9 mouse cellular contexts compared by ENCODE assay signal in genomic region chr6:88202921-88203690, GRCm38 (mm10). TPM values are rescaled to one million over a fixed set of nuclear protein-coding genes. Genes with fewer than 3 reads are reported as not detected.
DNase-seq lines count a peak whose midpoint lies in the region; ATAC-seq and TF ChIP-seq lines count a peak whose summit lies in the region.
"Had no signal": no experiment of that assay in that cellular context is flagged by ENCODE, and none has a peak within 500 bp of the region (broad histone marks: within the 10 kb centered on the region; RNA-seq: fewer than 3 reads in every experiment).

No protein-coding gene starts in this region.

- H3K4me3 ChIP-seq in CH12.LX (replicated peaks in 1 of 3; ENCODE audit: low read depth in 2 of 3, low read length in 2 of 3, poor library complexity in 1 of 3): no peak overlapping the region
- H3K4me3 ChIP-seq in heart, embryonic 15.5 days: 0 out of 2 replicates have a peak overlapping the region, but pooled peaks have one; percentile 16

- peaks cover 41% of the 10 kb centered on the region for H3K27me3 ChIP-seq in CH12.LX (replicated peaks)
- H3K27me3 ChIP-seq in heart, embryonic 15.5 days: peaks cover 95% of the 10 kb centered on the region

- no peaks in the 10 kb centered on the region for H3K36me3 ChIP-seq in CH12.LX (replicated peaks in 1 of 2; ENCODE audit: control insufficient read depth in 1 of 2, insufficient read depth in 1 of 2, low read length in 1 of 2)
- no peaks in the 10 kb centered on the region for H3K36me3 ChIP-seq in heart, embryonic 15.5 days

- H3K4me2 ChIP-seq in CH12.LX (ENCODE audit: insufficient read depth, low read depth, poor library complexity, severe bottlenecking): peak overlapping the region; percentile 64
- H3K4me2 ChIP-seq in heart, embryonic 15.5 days: peak overlapping the region; percentile 83

- TF ChIP-seq CTCF in CH12.LX (conservative IDR thresholded peaks at IDR 0.05 in 1 of 2, IDR thresholded peaks at IDR 0.05 in 1 of 2; ENCODE audit: low read depth in 2 of 2, low read length in 2 of 2): 0 out of 4 replicates have a peak, but pooled peaks of 1 of the 2 experiments have one; percentile 9

- DNase-seq in CH12.LX (ENCODE audit: extremely low read depth): peak; percentile 21
- peak; percentile 85 for DNase-seq in c-Kit-positive CD71-negative TER-119-negative erythroid progenitor cells, embryonic 14.5 days (ENCODE audit: low read depth)
- peak; percentile 81 for DNase-seq in kidney, postnatal 14 days
- DNase-seq in lung, postnatal 4 days: peak; percentile 60 to 70
- DNase-seq in adipocyte (ENCODE audit: low spot score): no peak
- no peak for DNase-seq in layer of hippocampus, postnatal 25 days (ENCODE audit: extremely low spot score in 1 of 2, low spot score in 1 of 2)
- no peak for DNase-seq in left cerebral cortex, adult 11 months (ENCODE audit: low spot score)

- peaks cover 7% of the 10 kb centered on the region for H3K9me3 ChIP-seq in CH12.LX (replicated peaks; ENCODE audit: low read length)
- H3K9me3 ChIP-seq in heart, embryonic 15.5 days (replicated peaks): no peaks in the 10 kb centered on the region

- no peak overlapping the region for H3K9ac ChIP-seq in CH12.LX (ENCODE audit: insufficient read depth, low read depth)
- H3K9ac ChIP-seq in heart, embryonic 15.5 days: no peak overlapping the region

- H3K4me1 ChIP-seq in CH12.LX (ENCODE audit: control insufficient read depth in 1 of 2, insufficient read depth in 2 of 2): peaks cover 0 to 17% of the 10 kb centered on the region in 2 experiments; a peak in 3 of 4 replicates
- H3K4me1 ChIP-seq in heart, embryonic 15.5 days (replicated peaks): peaks cover 34% of the 10 kb centered on the region

- in situ Hi-C loops in CH12.LX (cut with MboI; ENCODE audit: low pct_ligation_motif_present, low pct_unique_long_range_greater_than_20kb, low sequenced_read_pairs): no loop called here

- dilution Hi-C loops in CH12.LX (cut with MboI; ENCODE audit: extremely low pct_ligation_motif_present, extremely low pct_unique_long_range_greater_than_20kb, low sequenced_read_pairs): no loop called here

- no peaks in the 10 kb centered on the region for H3K79me2 ChIP-seq in CH12.LX (replicated peaks; ENCODE audit: control insufficient read depth, extremely low read depth, insufficient read depth, poor library complexity, severe bottlenecking)

- no peak overlapping the region for H3K27ac ChIP-seq in CH12.LX (ENCODE audit: insufficient read depth, low read depth)
- peak overlapping the region; percentile 81 for H3K27ac ChIP-seq in heart, embryonic 15.5 days

- TF ChIP-seq POLR2A in CH12.LX (IDR thresholded peaks at IDR 0.05; ENCODE audit: low read depth, low read length): no peak

- peak; percentile 71 for ATAC-seq in heart, embryonic 15.5 days (replicated peaks; ENCODE audit: insufficient number of reproducible peaks, insufficient read depth, low FRiP score, low read depth)

- no peak; the same call in 1 of the 2 replicates for TF ChIP-seq RAD21 in CH12.LX (IDR thresholded peaks at IDR 0.05; ENCODE audit: low read depth, low read length)

- 3% methylated on average over 24 of the region's 24 CpGs for WGBS in heart, embryonic 15.5 days

- no peak for TF ChIP-seq EP300 in CH12.LX (IDR thresholded peaks at IDR 0.05; ENCODE audit: low read length)

TF ChIP-seq in CH12.LX, 34 proteins besides CTCF, POLR2A, EP300 and RAD21:
- TF ChIP-seq MEF2A (IDR thresholded peaks at IDR 0.05; ENCODE audit: borderline replicate concordance, low read depth, low read length): no peak
- 0 out of 2 replicates have a peak, but pooled peaks have one; percentile 9 for TF ChIP-seq ELF1 (IDR thresholded peaks at IDR 0.05; ENCODE audit: low read depth, low read length)
- peak; percentile 73 for TF ChIP-seq ZNF384 (IDR thresholded peaks at IDR 0.05; ENCODE audit: low read depth, low read length)

RNA-seq across cellular contexts. Expression of gene Gata2, which starts 9.4 kb away (rescaled TPM):
- total RNA-seq in CH12.LX (2012; rRNA removed) (not detected in 2 replicates), CH12.LX (2014; rRNA removed) (not detected in 2 replicates)
- polyA plus RNA-seq in CH12.LX (2012; ENCODE audit: insufficient read length, low read depth): not detected in 2 replicates
- polyA plus RNA-seq in heart, embryonic 15.5 days (2015; fragmentation: Nextera tagmentation; extraction: Ambion mirVana): 14.0 and 20.4 TPM in 2 replicates
- 1 to 10 TPM; 4.7 to 6.2 TPM for total RNA-seq in layer of hippocampus, postnatal 25 days (2021)

RNA-seq across cellular contexts. Expression of gene Dnajb8, which starts 19.0 kb away (rescaled TPM):
- total RNA-seq in CH12.LX (2012; rRNA removed) (not detected in 2 replicates), CH12.LX (2014; rRNA removed) (not detected in 2 replicates)
- not detected in 2 replicates for polyA plus RNA-seq in CH12.LX (2012; ENCODE audit: insufficient read length, low read depth)
- polyA plus RNA-seq in heart, embryonic 15.5 days (2015; fragmentation: Nextera tagmentation; extraction: Ambion mirVana): not detected in 2 replicates
- not detected for total RNA-seq in layer of hippocampus, postnatal 25 days (2021)
- polyA plus RNA-seq: spleen, adult 2 months had no signal

Comparison
In these comparisons a context has a peak if more than half of its experiments do, and no peak if none do; other contexts are left out.
1. DNase-seq: peak in CH12.LX (single experiment), c-Kit-positive CD71-negative TER-119-negative erythroid progenitor cells, embryonic 14.5 days (single experiment), kidney, postnatal 14 days (single experiment) and lung, postnatal 4 days (2 of 2); none in adipocyte (single experiment), layer of hippocampus, postnatal 25 days (0 of 2) and left cerebral cortex, adult 11 months (single experiment).
2. RNA of gene Gata2, which starts 9.4 kb away (total RNA-seq): 4.7 to 6.2 TPM in layer of hippocampus, postnatal 25 days; not detected in CH12.LX; every median in the first group is over 4 times any median in the second.